Mouse (Mus musculus): ENCODE measurements around the gene Rps23.
A peak's percentile ranks its signal among the peaks of the same experiment; 100 is the strongest.

Gene Rps23

GRCm38 (mm10) chr13:90933256-90933655 lies 10.5 kb downstream of the Rps23 start:
- DNase-seq (ENCODE audit: low read depth), result peak; percentile 72

- DNase-seq (ENCODE audit: low read depth), result no peak
Measured at GRCm38 (mm10) chr13:90935852-90936251, 13.1 kb downstream of the Rps23 start.

- DNase-seq (ENCODE audit: low read depth), result no peak
Measured at GRCm38 (mm10) chr13:90939192-90939591, 16.4 kb downstream of the Rps23 start.

- no peak for DNase-seq (ENCODE audit: low read depth)
Measured at GRCm38 (mm10) chr13:90939600-90939999, 16.8 kb downstream of the Rps23 start.

GRCm38 (mm10) chr13:90958894-90959293 lies 36.1 kb downstream of the Rps23 start:
- no peak for DNase-seq (ENCODE audit: low read depth)

GRCm38 (mm10) chr13:90960591-90960990 lies 37.8 kb downstream of the Rps23 start:
- no peak for DNase-seq (ENCODE audit: low read depth)

GRCm38 (mm10) chr13:90962836-90963760 lies 40.3 kb downstream of the Rps23 start:
- no peak for DNase-seq (ENCODE audit: low read depth)

- peak; percentile 56 for DNase-seq (ENCODE audit: low read depth)
Measured at GRCm38 (mm10) chr13:90964511-90964910, 41.8 kb downstream of the Rps23 start.

- no peak for DNase-seq (ENCODE audit: low read depth)
Measured at GRCm38 (mm10) chr13:90965996-90966395, 43.2 kb downstream of the Rps23 start.

- DNase-seq (ENCODE audit: low read depth), result peak; percentile 88
Measured at GRCm38 (mm10) chr13:90967422-90967821, 44.7 kb downstream of the Rps23 start.

- DNase-seq (ENCODE audit: low read depth), result no peak
Measured at GRCm38 (mm10) chr13:90968940-90969339, 46.2 kb downstream of the Rps23 start.

GRCm38 (mm10) chr13:90970259-90971017 lies 47.7 kb downstream of the Rps23 start:
- no peak for DNase-seq (ENCODE audit: low read depth)

GRCm38 (mm10) chr13:90973409-90973808 lies 50.7 kb downstream of the Rps23 start:
- DNase-seq (ENCODE audit: low read depth), result no peak
